Mouse (Mus musculus): ENCODE data around the gene Kcna5.

- TF ChIP-seq JUND (conservative IDR thresholded peaks at IDR 0.05; ENCODE audit: low read depth, low read length) = no peak
- peak; percentile 50; the same call in 1 of the 2 replicates for TF ChIP-seq NELFE (IDR thresholded peaks at IDR 0.05; ENCODE audit: low read depth, low read length)
- no peak for TF ChIP-seq MYC (IDR thresholded peaks at IDR 0.05; ENCODE audit: low read depth, low read length)
- TF ChIP-seq SIN3A (IDR thresholded peaks at IDR 0.05; ENCODE audit: low read length) = no peak
- TF ChIP-seq MAZ (IDR thresholded peaks at IDR 0.05; ENCODE audit: low read depth, low read length) = no peak
- peak; percentile 48 to 92; a peak in 3 of 4 replicates for TF ChIP-seq CTCF (conservative IDR thresholded peaks at IDR 0.05 in 1 of 2, IDR thresholded peaks at IDR 0.05 in 1 of 2; ENCODE audit: low read depth in 2 of 2, low read length in 2 of 2)
- no peak for TF ChIP-seq MXI1 (IDR thresholded peaks at IDR 0.05; ENCODE audit: low read depth, low read length)
- no peak for TF ChIP-seq BHLHE40 (IDR thresholded peaks at IDR 0.05; ENCODE audit: low read depth, low read length)
- TF ChIP-seq ZKSCAN1 (IDR thresholded peaks at IDR 0.05; ENCODE audit: borderline replicate concordance, low read depth, low read length) = no peak
- TF ChIP-seq ETS1 (conservative IDR thresholded peaks at IDR 0.05; ENCODE audit: low read depth, low read length) = no peak
- no peak for TF ChIP-seq EP300 (IDR thresholded peaks at IDR 0.05; ENCODE audit: low read length)
- peak; percentile 63 for TF ChIP-seq SMC3 (IDR thresholded peaks at IDR 0.05; ENCODE audit: low read depth, low read length)
Measured at GRCm38 (mm10) chr6:126500088-126500487, 35.1 kb downstream of the Kcna5 start.

Measured in CH12.LX (cell line).